Mouse (Mus musculus): Measurements from ENCODE around the gene Glod4.
A peak's percentile ranks its signal among the peaks of the same experiment; 100 is the strongest.

Gene Glod4

DNA sequence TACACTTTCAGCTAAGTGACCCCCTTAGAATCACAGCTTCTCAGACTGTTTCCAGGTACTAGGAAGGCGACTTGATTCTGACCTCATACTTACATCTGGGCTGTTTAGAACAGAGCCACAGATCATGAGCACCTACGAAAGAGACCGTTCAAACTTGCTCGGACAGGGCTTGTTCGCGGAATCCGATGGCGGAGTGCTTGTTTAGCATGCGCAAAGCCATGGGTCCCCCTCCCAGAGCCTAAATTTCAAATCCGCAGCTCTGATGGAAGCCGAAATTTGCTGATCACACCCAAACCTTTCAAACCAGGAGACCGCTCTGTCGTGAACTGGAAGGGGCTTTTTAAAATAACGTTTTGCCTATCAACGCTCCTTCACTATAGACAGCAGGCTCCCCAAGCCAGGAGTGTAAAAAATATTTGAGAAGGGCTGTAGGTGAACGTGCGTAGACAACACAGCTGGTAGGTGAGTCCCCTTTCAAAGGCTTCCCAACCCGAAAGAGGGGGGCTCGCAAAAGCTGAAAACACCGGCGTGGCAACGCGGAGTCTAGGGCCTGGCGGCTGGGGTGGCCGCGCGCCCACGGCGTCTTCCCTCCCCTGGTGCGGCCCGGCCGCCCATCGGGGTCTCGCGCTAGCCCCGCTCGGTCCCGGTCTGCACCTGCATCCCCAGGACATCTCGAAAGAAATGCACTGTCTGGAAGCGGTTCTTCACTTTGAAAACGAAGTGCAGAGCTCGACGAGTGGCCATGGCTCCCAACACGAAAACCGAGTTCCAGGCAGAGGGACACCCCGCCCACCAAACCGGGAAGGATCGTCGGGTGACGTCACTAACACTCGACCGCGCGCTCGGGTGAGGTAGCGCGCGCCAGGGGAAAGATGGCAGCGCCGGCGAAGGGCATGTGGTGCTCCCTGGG, at the start of gene Glod4, which contains the start of gene Mrm3:
Gene Glod4 (minus strand): TSS at position 825 of the 910 bp plus-strand sequence.
Gene Mrm3 (plus strand): TSS at position 815 of the 910 bp plus-strand sequence.
- DNase-seq (ENCODE audit: low spot score), result peak; percentile 91

DNA sequence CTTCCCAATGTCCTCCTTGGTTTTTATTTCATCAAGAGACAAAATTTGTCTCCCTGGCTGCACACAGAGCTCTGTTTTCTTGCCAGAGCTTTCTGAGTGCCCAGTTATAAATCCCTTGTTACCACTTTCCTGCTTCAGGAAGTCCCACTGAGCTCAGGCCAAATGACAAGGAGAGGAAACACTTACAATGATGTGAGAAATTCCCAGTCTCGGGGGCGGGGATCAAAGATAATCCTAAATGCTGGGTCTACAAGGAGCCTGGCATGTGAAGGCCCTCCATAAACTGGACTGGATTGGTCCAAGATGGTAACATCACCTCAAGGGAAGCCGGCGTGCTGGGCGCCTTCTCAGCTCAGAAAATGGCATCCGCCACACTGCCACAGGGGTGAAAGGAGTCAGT, 49.3 kb upstream of the Glod4 start:
- DNase-seq (ENCODE audit: low spot score), result no peak

DNA sequence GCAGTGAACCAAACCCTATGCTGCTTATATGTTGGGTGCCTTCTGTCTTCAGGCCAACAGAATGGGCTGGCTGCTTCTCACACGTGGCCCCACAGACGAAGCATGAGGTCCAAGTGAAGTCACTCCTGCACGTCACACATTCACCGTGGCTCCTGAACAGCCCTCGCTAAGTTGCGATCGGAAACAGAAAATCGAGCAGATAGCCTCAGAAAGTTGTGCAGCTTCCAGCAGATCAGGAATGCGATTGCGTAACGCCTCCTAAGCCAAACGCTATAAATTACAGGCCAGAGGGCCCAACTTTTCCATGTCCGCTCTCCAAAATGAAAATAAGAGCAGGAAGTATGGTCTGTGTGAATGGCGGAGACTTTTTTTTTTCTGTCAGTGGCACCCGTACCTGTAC, 48.9 kb upstream of the Glod4 start:
- DNase-seq (ENCODE audit: low spot score), result no peak

- DNase-seq (ENCODE audit: low spot score), result no peak
Observed at GRCm38 (mm10) chr11:76291960-76292359, 48.4 kb upstream of the Glod4 start.

DNA sequence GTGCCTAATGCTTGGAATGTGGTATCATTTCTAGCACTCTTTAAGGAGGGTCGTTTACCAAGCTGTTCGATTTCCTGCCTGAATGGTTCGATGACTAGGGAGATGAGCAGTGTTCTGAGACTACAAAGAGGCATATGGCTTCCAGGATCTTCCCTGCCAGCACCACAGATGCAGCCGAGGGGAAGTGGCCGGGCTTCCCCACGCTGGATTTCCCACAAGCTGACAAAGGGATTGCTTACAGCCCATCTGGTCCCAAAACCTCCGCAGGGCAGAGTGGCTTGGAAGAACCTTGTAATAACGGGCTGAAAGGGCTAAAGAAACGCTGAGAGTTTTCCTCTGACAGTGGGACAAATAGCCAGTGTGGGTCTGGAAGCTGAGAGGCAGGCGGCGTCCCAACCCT, 46.8 kb upstream of the Glod4 start:
- DNase-seq (ENCODE audit: low spot score), result no peak

DNA sequence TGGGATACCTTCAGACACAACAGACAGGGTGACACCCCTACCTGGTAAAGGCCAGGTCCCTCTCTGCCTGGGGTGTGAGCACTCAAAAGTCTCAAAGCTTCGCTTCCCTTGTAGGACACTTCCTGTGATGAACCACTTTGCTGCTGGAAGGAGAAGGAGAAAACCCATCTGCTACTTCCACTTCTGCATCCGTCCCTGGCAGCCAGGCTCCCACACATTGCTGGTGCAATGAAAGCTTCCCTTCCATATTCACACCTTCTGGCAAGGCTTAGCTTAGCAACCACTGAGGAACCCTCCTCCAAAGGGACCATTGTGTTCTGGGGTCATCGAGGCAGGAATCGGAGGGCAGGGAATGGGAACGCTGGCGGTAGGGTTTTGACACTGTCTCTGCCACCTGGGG, 45.1 kb upstream of the Glod4 start:
- DNase-seq (ENCODE audit: low spot score), result no peak

DNA sequence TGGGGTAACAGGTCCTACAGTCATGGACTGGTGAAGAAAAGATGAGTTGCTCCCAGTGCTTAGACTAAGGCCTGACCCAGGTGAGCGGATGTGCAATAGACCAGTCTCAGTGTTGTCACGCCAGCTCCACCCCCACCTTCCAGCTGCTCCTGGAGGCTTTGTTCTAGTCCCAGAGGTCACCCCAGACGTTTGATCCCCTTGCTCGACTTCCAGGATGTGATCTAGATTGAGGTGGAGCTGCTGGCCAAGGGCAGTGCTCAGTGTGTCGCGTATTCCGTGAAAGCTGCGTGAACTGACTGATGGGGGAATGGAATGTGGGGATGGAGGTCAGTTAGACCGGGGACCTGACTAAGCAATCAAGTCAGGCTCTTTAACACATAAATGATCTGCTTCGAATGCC, 43.8 kb upstream of the Glod4 start:
- DNase-seq (ENCODE audit: low spot score), result no peak

DNA sequence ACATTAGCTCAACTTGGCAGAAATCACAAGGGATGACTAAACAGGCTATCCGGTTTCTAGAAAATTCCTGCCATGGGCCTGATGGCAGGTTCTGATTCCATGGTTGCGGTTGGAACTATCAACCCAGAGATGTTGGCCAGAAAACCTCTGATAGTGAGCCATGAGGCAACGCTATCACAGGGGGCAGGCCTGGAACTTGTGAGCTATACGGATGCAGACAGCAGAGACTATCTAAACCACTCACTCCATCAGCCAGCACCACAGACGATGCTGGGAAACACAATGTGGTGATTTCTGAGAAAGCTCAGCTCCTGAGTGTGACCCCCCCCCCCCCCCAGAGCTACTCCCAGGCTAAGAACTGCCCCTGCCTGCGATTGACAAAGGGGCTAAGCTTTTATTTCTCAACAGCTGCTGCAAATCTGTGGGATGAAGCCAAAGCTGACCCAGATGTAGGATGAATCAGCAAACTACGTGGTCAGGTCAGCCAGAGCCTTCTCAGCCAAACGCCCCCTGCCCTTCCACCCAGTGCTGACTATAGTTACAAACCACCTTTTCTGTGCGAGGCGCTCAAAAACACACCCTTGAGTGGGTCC, 43.1 kb upstream of the Glod4 start:
- no peak for DNase-seq (ENCODE audit: low spot score)

- peak; percentile 52 for DNase-seq (ENCODE audit: low spot score)
Observed at GRCm38 (mm10) chr11:76285431-76286075, 42.0 kb upstream of the Glod4 start.

DNA sequence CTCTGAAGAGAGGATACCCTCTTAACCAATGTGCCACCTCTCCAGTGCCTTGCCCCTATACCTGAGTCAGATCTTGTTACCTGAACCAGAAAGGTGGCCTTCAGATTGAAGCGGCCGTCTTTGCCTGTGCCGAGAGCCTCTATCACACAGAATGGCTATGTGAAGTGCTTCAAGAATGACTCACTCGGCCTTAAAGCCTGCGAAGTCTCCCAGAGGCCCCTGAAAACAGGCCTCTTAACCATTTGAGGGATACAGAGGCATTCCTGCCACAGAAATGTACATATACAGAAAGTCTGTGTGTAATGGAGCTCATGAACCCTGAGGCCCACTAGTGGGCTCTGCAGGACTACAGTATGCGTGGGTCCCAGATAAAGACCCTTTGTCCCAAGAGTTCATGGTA, 40.3 kb upstream of the Glod4 start:
- no peak for DNase-seq (ENCODE audit: low spot score)

DNA sequence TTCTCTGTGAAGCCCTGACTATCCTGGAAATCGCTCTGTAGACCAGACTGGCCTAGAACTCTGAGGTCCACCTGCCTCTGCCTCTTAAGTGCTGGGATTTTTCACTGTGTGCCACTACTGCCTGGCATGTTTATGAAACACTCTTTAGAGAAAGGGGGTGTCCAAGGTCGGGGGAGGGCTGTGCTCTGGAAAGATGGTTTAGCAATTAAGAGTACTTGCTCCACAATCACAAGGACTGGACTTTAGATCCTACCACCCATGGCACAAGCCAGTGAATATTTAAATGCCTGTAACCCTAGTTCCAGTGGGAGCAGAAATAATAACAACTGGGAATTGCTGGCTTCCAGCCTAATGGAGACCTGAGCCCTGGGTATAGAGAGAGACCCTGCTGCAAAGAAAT, 36.4 kb upstream of the Glod4 start:
- DNase-seq (ENCODE audit: low spot score), result no peak

DNA sequence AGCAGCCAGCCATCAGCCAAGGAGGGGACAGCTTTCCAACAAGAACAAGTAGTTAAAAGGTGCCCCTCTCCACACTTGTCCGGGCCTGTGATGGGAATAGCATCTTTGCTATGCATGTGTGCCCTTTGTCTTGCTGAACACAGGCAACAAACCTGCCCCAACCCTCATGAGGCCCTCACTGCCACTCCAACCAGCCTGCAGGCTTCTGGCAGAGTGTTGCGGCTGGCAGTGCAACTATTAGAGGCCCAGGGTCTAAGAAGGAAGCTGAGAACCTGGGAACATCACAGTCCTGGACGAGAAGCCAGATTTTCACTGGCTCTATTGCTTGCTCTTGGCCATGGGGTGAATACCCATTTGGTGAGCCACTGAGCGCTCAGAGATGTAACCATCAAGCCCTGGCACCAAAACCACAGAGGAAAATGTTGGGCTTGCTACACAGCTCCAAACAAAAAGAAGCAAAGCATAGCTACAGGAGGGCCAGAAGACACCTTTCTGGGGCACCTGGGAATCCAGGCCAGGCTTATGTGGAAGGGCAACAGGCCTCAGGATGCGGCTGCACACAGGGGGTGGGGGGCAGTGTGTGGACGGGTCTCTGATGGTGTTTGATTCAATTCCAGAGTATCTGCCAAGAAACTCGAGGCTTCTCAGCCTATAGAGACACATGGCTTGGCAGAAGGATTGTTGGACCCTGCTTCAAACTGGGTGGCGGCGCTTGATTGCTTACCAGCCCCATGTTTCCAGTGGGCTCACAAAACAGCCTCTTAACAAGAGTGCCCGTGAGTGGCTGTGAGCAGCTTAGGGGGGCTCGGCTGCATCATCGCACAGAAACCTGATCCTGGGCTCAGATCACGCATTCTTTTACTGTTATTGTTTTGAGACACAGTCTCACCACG, 35.7 kb upstream of the Glod4 start:
- DNase-seq (ENCODE audit: low spot score), result no peak

- DNase-seq (ENCODE audit: low spot score), result no peak
Observed at GRCm38 (mm10) chr11:76272440-76272839, 28.9 kb upstream of the Glod4 start.

- DNase-seq (ENCODE audit: low spot score), result no peak
Observed at GRCm38 (mm10) chr11:76268521-76269065, 25.1 kb upstream of the Glod4 start.

GRCm38 (mm10) chr11:76268001-76268459, 24.5 kb upstream of the Glod4 start:
- no peak for DNase-seq (ENCODE audit: low spot score)

DNA sequence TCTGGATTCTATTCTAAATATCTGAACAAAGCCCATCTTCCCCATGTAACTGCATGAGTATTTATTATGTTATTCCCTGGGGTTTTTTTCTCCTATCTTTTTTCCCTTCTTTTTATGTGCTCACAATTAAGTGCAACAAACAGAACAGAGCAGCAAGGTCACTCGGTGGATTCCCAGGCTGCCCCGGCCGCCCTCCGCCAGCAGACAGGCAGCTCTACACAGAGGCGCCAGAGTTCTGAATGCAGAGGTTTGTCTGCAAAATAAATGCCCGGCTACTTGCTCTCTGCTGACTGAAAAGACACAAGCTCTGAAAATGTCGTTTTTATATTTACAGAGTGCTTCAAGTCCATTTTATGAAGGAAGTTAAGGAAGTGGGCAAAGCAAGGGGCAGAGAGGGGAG, 24.0 kb upstream of the Glod4 start:
- DNase-seq (ENCODE audit: low spot score), result no peak

DNA sequence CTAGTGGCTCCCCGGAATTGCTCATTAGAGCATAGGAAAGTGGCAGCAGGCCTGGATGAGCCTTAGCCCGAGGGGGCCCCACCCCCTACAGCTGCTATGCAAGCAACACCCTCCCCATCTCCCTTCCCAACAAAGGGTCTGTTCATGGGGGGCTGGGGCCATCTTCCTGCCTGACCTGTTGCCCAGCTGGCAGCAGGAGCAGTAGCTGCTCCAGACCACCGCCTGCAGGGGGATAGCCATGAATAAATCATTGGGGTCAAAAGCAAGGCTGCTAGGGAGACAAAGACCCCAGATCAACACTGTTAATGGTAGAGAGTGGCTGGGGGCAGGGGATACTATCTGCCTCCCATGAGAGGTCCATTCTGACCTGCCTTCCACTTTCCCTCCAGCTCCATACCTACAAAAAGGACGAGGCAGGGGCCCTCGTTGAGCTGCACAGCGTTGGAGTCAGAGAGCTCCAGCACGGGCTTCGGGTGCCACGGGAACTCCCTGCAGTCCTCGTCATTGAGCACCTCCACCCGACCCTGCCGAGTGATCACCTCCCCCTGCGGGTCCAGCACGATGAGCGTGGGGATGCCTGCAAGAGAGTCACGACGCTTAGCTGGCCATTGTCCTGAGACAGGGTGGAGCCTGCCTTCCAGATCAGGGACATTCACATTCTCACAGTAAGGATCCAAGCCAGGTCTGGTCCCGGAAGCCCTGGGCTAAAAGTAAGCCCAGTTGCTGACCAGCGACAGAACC, 19.3 kb upstream of the Glod4 start:
- DNase-seq (ENCODE audit: low spot score), result no peak

DNA sequence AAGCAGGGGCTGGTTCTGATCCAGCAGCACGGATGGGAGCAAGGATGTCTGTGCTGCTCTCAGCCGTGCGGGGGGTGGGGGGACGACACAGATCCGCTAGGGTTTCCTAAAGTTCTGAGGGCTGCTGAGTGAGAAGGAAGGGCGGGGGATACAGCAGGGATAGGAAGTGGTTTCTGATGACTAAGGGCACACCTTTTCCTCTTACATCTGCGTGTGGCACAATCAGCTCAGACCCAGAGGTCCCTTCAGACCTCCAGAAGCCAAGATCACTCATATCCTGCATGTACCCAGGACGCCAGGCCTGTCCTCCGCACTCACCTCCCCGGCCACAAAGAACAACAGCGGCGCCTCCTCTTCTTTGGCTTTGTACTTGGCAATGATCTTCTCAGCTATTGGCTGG, 17.7 kb upstream of the Glod4 start:
- no peak for DNase-seq (ENCODE audit: low spot score)

DNA sequence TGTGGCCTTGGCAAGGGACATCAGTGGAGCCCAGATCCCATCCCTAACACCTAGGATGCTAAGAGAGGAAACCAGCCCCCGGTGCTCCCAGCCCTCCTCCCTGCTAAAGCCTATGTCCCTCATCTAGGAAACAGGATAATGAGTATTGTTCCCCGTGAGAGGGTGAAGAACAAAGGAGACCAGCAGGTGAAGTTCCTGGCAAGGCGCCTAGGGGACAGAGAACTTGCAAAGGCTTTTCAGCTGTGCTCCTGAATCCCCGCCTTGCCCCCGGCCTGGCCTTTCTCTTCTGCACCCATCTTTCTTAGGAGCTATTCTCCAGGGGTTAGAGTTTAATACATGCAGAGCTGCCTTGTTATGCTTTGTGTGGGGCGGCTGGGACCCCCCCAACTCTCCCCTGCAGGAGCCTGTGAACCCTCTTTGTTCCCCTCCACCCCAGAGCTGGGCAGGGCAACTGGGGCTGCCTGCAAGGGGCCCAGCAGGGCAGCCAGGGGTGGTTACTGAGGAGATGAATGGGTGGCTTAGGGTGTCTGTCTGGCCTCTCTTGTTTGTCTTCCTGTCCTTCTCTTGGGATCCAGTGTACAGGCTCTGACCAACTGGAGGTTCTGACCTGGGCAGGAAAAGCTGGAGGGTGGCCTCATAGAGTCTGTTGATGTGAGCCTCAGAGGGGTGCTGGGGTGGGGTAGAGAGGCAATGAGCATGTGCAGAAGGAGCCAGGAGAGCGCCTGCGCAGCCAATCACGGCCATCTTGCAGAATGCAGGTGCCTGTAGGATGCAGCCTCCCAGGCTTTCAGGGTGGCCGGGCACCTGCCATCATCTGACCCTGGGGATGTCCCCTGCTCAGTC, 16.9 kb upstream of the Glod4 start:
- DNase-seq (ENCODE audit: low spot score), result no peak

DNA sequence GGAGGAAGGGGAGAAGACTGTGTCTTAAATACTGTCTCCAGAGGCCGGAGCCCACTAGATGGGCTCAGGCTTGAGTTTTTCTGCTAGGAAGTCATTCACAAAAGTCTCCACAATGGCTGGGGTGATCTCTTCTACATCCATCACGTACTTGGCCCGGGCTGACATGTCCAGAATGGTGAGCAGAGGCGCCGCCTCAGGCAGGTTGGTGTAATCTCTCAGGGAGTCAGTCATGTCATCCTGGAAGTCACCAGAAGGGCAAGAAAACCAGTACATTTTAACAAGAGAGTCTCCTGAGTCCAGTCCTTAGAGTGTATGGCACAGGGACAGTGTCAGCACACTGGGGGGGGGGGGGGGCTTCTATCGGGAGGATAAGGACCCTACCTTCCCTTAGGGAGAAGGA, 15.0 kb upstream of the Glod4 start:
- DNase-seq (ENCODE audit: low spot score), result no peak
